Mouse (Mus musculus) B cell, adult (primary cell): ENCODE results near the gene Map4k3. TPM values are rescaled to one million over a fixed set of nuclear protein-coding genes. Genes with fewer than 3 reads are reported as not detected.

Experiments used
- total RNA-seq: library from RNA; stranded (reverse); gene quantifications from 4 replicates; pipeline ENCODE4 v1.2.4, GENCODE M21; 2023; ENCODE audit not compliant: inconsistent age

Map4k3 gene
- total RNA-seq, result 17.0 to 27.9 TPM (median 18.9 TPM) in 4 replicates

GRCm38 (mm10) chr17:80728062-80728858 is at the start of gene Map4k3:
TSS of gene Map4k3 (minus strand) at chr17:80728485.

GRCm38 (mm10) chr17:80577639-80578038 is 150.6 kb downstream of the Map4k3 start, which contains the start of gene Cdkl4:
TSS of gene Cdkl4 (minus strand) at chr17:80577813.

Other genes with a start within 250 kb of the Map4k3 start
- gene Sos1, start 248.0 kb downstream of the Map4k3 start, total RNA-seq, result 22.4 to 25.5 TPM (median 23.3 TPM) in 4 replicates
- 0.24 to 0.33 TPM (median 0.26 TPM) in 3 of 4 replicates, not detected in the other for gene Cdkl4, start 150.7 kb downstream of the Map4k3 start, total RNA-seq
- not detected in 4 replicates for gene Tmem178, start 216.1 kb upstream of the Map4k3 start, total RNA-seq